Mouse (Mus musculus): Measurements from ENCODE around the gene Misp. TPM values are rescaled to one million over a fixed set of nuclear protein-coding genes. Genes with fewer than 3 reads are reported as not detected.

Gene Misp
- total RNA-seq, 2 experiments from 2014 or later, result 1.7 TPM; not detected in 1

GRCm38 (mm10) chr10:79861230-79862048, 40.6 kb downstream of the Misp start:
- DNase-seq (ENCODE audit: low spot score in 2 of 2), result no peak
- intact Hi-C loops (cut with DNase I), result no loop called here

- intact Hi-C loops (cut with DNase I), result no loop called here
- DNase-seq (ENCODE audit: low spot score in 2 of 2), result no peak
Observed at GRCm38 (mm10) chr10:79862049-79862788, 41.4 kb downstream of the Misp start.

GRCm38 (mm10) chr10:79862925-79863324, 42.1 kb downstream of the Misp start:
- no peak for DNase-seq (ENCODE audit: low spot score in 2 of 2)
- intact Hi-C loops (cut with DNase I), result no loop called here

- intact Hi-C loops (cut with DNase I), result no loop called here
- no peak for DNase-seq (ENCODE audit: low spot score in 2 of 2)
Observed at GRCm38 (mm10) chr10:79864351-79865188, 43.8 kb downstream of the Misp start.

- intact Hi-C loops (cut with DNase I), result no loop called here
- no peak for DNase-seq (ENCODE audit: low spot score in 2 of 2)
Observed at GRCm38 (mm10) chr10:79865189-79865601, 44.4 kb downstream of the Misp start.

GRCm38 (mm10) chr10:79865801-79866295, 45.1 kb downstream of the Misp start:
- no peak for DNase-seq (ENCODE audit: low spot score in 2 of 2)
- intact Hi-C loops (cut with DNase I), result no loop called here

GRCm38 (mm10) chr10:79866601-79867000, 45.8 kb downstream of the Misp start:
- no peak for DNase-seq (ENCODE audit: low spot score in 2 of 2)
- intact Hi-C loops (cut with DNase I), result no loop called here

- intact Hi-C loops (cut with DNase I), result no loop called here
- DNase-seq (ENCODE audit: low spot score in 2 of 2), result no peak
Observed at GRCm38 (mm10) chr10:79871845-79872244, 51.1 kb downstream of the Misp start.

- DNase-seq (ENCODE audit: low spot score in 2 of 2), result no peak
- intact Hi-C loops (cut with DNase I), result no loop called here
Observed at GRCm38 (mm10) chr10:79872862-79873261, 52.1 kb downstream of the Misp start.

GRCm38 (mm10) chr10:79873313-79873712, 52.5 kb downstream of the Misp start:
- no peak for DNase-seq (ENCODE audit: low spot score in 2 of 2)
- intact Hi-C loops (cut with DNase I), result no loop called here

- DNase-seq (ENCODE audit: low spot score in 2 of 2), result no peak
- intact Hi-C loops (cut with DNase I), result loop anchor here (2.0 kb wide), 1 partner anchor 19 kb away; the partner anchor contains the start of gene Ptbp1
Observed at GRCm38 (mm10) chr10:79873715-79874289, 53.0 kb downstream of the Misp start.

GRCm38 (mm10) chr10:79874290-79874862, 53.6 kb downstream of the Misp start, which contains the start of the genes Prtn3 and Plppr3:
Gene Prtn3, plus strand, starts transcription at chr10:79874476.
Gene Plppr3, minus strand, starts transcription at chr10:79874634.
- intact Hi-C loops (cut with DNase I), result loop anchor here (2.0 kb wide), 1 partner anchor 20 kb away; the partner anchor contains the start of gene Ptbp1
- DNase-seq (ENCODE audit: low spot score in 2 of 2), result peak in 1 of 2 experiments; percentile 60

- no peak for DNase-seq (ENCODE audit: low spot score in 2 of 2)
- intact Hi-C loops (cut with DNase I), result no loop called here
Observed at GRCm38 (mm10) chr10:79877174-79877573, 56.4 kb downstream of the Misp start.

GRCm38 (mm10) chr10:79877757-79878156, 57.0 kb downstream of the Misp start:
- DNase-seq (ENCODE audit: low spot score in 2 of 2), result no peak
- intact Hi-C loops (cut with DNase I), result no loop called here

- no peak for DNase-seq (ENCODE audit: low spot score in 2 of 2)
- intact Hi-C loops (cut with DNase I), result no loop called here
Observed at GRCm38 (mm10) chr10:79879527-79879926, 58.7 kb downstream of the Misp start.
